Mouse (Mus musculus) hindbrain, embryonic 15.5 days (tissue): ENCODE results near the gene Mcm2. TPM values are rescaled to one million over a fixed set of nuclear protein-coding genes. Genes with fewer than 3 reads are reported as not detected.

Experiments
- ATAC-seq: fragments of 200-750 bp; cut with Nextera tagmentation; 2 replicates; pipeline ENCODE4 v1.8.0; 2017; ENCODE audit warnings: low read depth, moderate number of reproducible peaks, moderate TSS enrichment; ENCODE audit not compliant: low FRiP score
- H3K27ac ChIP-seq: fragments of 300-500 bp; sonication (generic); replicated peaks from 2 replicates; pipeline ENCODE4 v1.5.1; 2015; ENCODE audit warnings: mild to moderate bottlenecking, inconsistent platforms
- H3K27me3 ChIP-seq: fragments of 300-500 bp; sonication (generic); 2 replicates; pipeline ENCODE4 v1.6.1; 2015; ENCODE audit warnings: control low read depth, inconsistent platforms
- H3K36me3 ChIP-seq: fragments of 300-500 bp; sonication (generic); 2 replicates; pipeline ENCODE4 v1.6.1; 2015; ENCODE audit warnings: control low read depth, inconsistent platforms
- H3K4me1 ChIP-seq: fragments of 300-500 bp; sonication (generic); replicated peaks from 2 replicates; pipeline ENCODE4 v1.6.1; 2015; ENCODE audit warnings: control low read depth, inconsistent platforms
- H3K4me2 ChIP-seq: fragments of 300-500 bp; sonication (generic); 2 replicates; pipeline ENCODE4 v1.6.1; 2015; ENCODE audit warnings: moderate library complexity, mild to moderate bottlenecking, inconsistent platforms
- H3K4me3 ChIP-seq: fragments of 300-500 bp; sonication (generic); 2 replicates; pipeline ENCODE4 v1.5.1; 2015; ENCODE audit warnings: mild to moderate bottlenecking, inconsistent platforms
- H3K9ac ChIP-seq: fragments of 300-500 bp; sonication (generic); 2 replicates; pipeline ENCODE4 v1.6.1; 2015; ENCODE audit warnings: inconsistent platforms
- H3K9me3 ChIP-seq: fragments of 300-500 bp; sonication (generic); 2 replicates; pipeline ENCODE4 v1.6.1; 2016; ENCODE audit warnings: control low read depth, inconsistent platforms
- whole genome bisulfite sequencing: fragments of 180-500 bp; shearing (Covaris S2); methylation state at CpG from one replicate; pipeline ENCODE4 v1.1.7; 2015; 5-methylcytosine and 5-hydroxymethylcytosine counted together
- polyA plus RNA-seq: library from polyadenylated mRNA; unstranded; fragments of >200 nt; fragmentation: Nextera tagmentation; extraction: Ambion mirVana; gene quantifications from 2 replicates; pipeline ENCODE4 v1.2.1, GENCODE M21; 2015

The Mcm2 gene
- polyA plus RNA-seq, 1 experiment from 2014 or later: 34.0 TPM

DNA sequence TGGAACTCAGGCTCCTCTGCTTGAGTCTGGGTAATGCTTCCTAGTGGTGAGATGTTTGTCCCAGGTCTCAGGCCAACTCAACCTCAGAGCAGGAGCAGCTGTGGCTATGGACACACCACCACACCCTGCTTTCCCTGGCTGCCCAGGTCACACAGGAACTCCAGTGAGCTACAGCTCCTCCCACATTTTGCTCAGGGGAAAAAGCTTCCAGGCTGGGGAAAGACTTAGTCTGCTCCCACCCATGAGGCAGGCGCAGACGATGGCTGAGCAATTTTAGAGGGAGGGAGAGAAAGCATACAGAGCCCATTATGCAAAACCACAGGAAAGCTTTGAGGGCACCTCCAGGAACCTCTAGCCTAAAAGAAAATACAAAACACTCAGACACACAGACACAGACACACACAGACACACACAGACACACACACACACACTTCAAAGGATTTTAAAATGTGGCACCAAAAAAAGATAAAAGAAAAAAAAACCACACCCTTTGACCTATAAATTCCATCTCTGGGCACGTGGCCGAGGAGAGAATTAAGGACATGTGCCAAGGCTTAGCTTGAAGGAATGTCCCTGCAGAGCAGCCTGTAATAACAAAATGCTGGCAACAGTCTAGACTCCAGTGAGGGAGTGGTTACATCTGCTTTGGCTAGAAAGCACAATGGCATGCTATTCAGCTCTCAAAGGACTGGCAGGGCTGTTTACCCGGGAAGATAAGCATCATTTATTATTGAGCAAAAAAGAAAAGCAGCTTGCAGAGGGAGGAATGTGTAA lies 26.1 kb upstream of the Mcm2 start:
- H3K4me1 ChIP-seq: peaks cover 46% of the 10 kb centered on the region
- no peak overlapping the region for H3K4me2 ChIP-seq
- WGBS: 6% methylated on average over 5 of the region's 5 CpGs
- peak overlapping the region; percentile 65 for H3K27ac ChIP-seq
- H3K36me3 ChIP-seq: no peaks in the 10 kb centered on the region
- H3K27me3 ChIP-seq: no peaks in the 10 kb centered on the region
- H3K9ac ChIP-seq: no peak overlapping the region
- no peak overlapping the region for H3K4me3 ChIP-seq
- no peaks in the 10 kb centered on the region for H3K9me3 ChIP-seq
- ATAC-seq: peak; percentile 19; the same call in 1 of the 2 replicates

DNA sequence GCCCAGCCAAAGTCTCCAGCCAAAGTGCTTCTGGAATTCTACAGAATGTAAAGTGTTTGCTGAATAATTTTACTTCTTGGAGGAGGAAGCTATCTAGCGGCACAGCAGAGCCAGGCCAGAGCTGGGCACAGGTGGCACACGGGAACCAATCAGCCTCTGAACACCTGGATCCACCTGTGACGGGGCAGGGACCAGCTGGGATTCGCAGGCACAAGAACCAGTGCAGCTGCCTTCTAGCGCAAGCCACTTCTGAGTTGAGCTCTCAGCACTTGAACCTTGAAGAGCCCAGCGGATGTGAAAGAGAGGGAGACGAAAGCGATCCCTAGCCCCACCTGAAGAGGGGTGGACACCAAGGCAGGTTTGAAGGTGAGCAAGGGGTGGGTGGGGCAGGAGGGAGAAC lies 20.2 kb upstream of the Mcm2 start:
- Histone ChIP-seq H3K4me3 (no peak overlapping the region), H3K4me1 (0 out of 2 replicates have a peak, but pooled peaks cover 7% of the 10 kb centered on the region), H3K27me3 (no peaks in the 10 kb centered on the region), H3K27ac (no peak overlapping the region), H3K9ac (no peak overlapping the region), H3K36me3 (no peaks in the 10 kb centered on the region), H3K4me2 (no peak overlapping the region), H3K9me3 (no peaks in the 10 kb centered on the region)
- no peak for ATAC-seq
- 75% methylated on average over 8 of the region's 8 CpGs for WGBS

GRCm38 (mm10) chr6:88916153-88916552 lies 17.6 kb upstream of the Mcm2 start:
- Histone ChIP-seq H3K27me3 (no peaks in the 10 kb centered on the region), H3K27ac (no peak overlapping the region), H3K4me3 (no peak overlapping the region), H3K9ac (no peak overlapping the region), H3K9me3 (no peaks in the 10 kb centered on the region), H3K4me1 (0 out of 2 replicates have a peak, but pooled peaks cover 7% of the 10 kb centered on the region), H3K36me3 (no peaks in the 10 kb centered on the region), H3K4me2 (no peak overlapping the region)
- 65% methylated on average over 1 of the region's 1 CpGs for WGBS
- no peak for ATAC-seq

- Histone ChIP-seq H3K9ac (no peak overlapping the region), H3K27me3 (no peaks in the 10 kb centered on the region), H3K27ac (no peak overlapping the region), H3K4me1 (0 out of 2 replicates have a peak, but pooled peaks cover 7% of the 10 kb centered on the region), H3K4me2 (no peak overlapping the region), H3K4me3 (no peak overlapping the region), H3K9me3 (no peaks in the 10 kb centered on the region), H3K36me3 (no peaks in the 10 kb centered on the region; the same call in 1 of the 2 replicates)
- 65% methylated on average over 4 of the region's 4 CpGs for WGBS
- no peak for ATAC-seq
Observed at GRCm38 (mm10) chr6:88915510-88915909, 16.9 kb upstream of the Mcm2 start.

GRCm38 (mm10) chr6:88914799-88915198 lies 16.2 kb upstream of the Mcm2 start:
- Histone ChIP-seq H3K9ac (no peak overlapping the region), H3K4me2 (no peak overlapping the region), H3K27me3 (no peaks in the 10 kb centered on the region), H3K4me3 (no peak overlapping the region), H3K27ac (no peak overlapping the region), H3K9me3 (no peaks in the 10 kb centered on the region), H3K4me1 (0 out of 2 replicates have a peak, but pooled peaks cover 7% of the 10 kb centered on the region), H3K36me3 (no peaks in the 10 kb centered on the region; the same call in 1 of the 2 replicates)
- no peak for ATAC-seq
- 80% methylated on average over 5 of the region's 5 CpGs for WGBS

DNA sequence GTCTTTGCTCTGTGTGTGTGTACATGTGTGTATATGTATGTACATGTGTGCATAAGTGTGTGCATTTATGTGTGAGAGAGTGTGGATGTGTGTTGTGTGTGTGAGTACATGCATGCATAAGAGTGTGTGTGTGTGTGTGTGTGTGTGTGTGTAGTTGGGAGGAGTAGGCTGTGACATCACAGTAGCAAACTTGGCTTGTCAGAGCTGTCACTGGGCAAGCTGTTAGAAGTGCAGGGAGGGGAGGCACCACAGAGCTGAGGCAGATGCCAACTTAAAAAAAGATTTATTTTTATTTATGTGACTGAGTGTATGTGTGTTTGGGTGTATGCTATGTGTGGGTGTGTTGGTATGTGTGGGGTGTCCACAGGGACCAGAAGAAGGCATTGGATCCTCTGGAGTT lies 14.9 kb upstream of the Mcm2 start:
- Histone ChIP-seq H3K27me3 (no peaks in the 10 kb centered on the region), H3K36me3 (no peaks in the 10 kb centered on the region; the same call in 1 of the 2 replicates), H3K27ac (no peak overlapping the region), H3K9me3 (no peaks in the 10 kb centered on the region), H3K4me3 (no peak overlapping the region), H3K4me2 (no peak overlapping the region), H3K9ac (no peak overlapping the region), H3K4me1 (no peaks in the 10 kb centered on the region)
- no peak for ATAC-seq

GRCm38 (mm10) chr6:88913022-88913421 lies 14.4 kb upstream of the Mcm2 start:
- no peaks in the 10 kb centered on the region for H3K9me3 ChIP-seq
- no peak overlapping the region for H3K4me2 ChIP-seq
- 82% methylated on average over 4 of the region's 4 CpGs for WGBS
- no peaks in the 10 kb centered on the region for H3K4me1 ChIP-seq
- H3K4me3 ChIP-seq: no peak overlapping the region
- no peak for ATAC-seq
- no peak overlapping the region for H3K27ac ChIP-seq
- no peaks in the 10 kb centered on the region; the same call in 1 of the 2 replicates for H3K36me3 ChIP-seq
- H3K27me3 ChIP-seq: no peaks in the 10 kb centered on the region
- H3K9ac ChIP-seq: no peak overlapping the region

DNA sequence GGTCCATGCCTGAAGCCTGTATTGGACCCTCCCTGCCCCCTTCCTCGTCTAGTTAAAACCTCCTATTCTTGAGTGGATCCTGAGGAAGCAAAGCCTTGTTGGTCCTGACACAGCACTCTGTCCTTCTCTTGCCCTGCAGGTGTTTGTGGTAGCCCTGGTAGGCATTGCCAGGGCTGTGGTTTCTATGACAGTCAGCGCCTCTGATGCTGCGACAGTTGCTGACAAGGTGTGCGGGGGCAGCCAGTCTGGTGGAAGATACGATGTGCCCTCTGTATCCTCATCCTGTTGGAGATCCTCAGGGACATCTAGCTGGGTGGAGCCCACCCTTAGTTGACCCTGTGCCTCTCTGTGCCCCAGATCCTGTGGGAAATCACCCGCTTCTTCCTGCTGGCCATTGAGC lies 10.6 kb upstream of the Mcm2 start:
- 91% methylated on average over 6 of the region's 6 CpGs for WGBS
- Histone ChIP-seq H3K27me3 (no peaks in the 10 kb centered on the region), H3K9me3 (no peaks in the 10 kb centered on the region), H3K4me3 (no peak overlapping the region), H3K9ac (no peak overlapping the region), H3K4me2 (no peak overlapping the region), H3K36me3 (no peaks in the 10 kb centered on the region; the same call in 1 of the 2 replicates), H3K27ac (no peak overlapping the region), H3K4me1 (peaks cover 21% of the 10 kb centered on the region)
- ATAC-seq: no peak

DNA sequence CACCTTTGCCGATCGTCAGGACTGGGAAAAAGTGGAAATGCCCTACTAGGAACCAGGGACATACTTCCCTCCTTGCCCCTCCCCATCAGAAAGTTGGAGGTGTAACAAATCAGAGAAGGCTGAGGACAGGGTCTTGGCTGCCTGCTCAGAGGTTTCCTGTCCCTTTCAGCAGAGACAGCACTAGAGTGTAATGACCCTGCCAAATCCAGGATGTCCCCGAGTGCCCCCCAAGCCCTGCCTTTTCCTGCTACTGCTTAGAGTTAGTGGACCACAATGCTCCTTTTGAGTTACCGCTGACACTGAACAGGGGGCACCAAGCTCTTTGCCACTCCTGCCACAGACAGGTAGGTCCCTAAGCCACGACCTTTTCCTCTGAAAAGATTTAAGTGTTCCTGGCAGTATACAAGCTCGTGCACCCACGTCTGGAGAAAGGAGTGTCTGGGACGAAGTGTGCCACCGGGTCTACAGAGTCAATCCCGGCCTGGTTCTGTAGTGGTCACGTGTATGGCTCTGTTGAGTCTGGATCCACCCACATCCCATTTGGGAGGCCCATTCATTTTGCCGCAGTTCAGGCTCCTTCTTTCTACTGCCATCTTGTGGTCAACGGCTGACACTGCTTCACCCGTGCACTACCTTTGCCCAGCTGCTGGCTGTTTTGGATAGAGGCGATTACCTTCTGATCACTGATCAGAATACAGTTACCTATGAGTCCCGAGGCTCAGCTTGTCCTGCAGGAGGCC lies 8.0 kb upstream of the Mcm2 start:
- peak; percentile 20; the same call in 1 of the 2 replicates for ATAC-seq
- WGBS: 22% methylated on average over 16 of the region's 16 CpGs
- Histone ChIP-seq H3K4me1 (peaks cover 39% of the 10 kb centered on the region), H3K4me2 (peak overlapping the region; percentile 46), H3K27ac (no peak overlapping the region), H3K27me3 (no peaks in the 10 kb centered on the region), H3K9me3 (no peaks in the 10 kb centered on the region), H3K4me3 (no peak overlapping the region), H3K9ac (no peak overlapping the region), H3K36me3 (no peaks in the 10 kb centered on the region; the same call in 1 of the 2 replicates)

- no peak overlapping the region for H3K27ac ChIP-seq
- H3K4me3 ChIP-seq: no peak overlapping the region
- H3K36me3 ChIP-seq: no peaks in the 10 kb centered on the region
- H3K4me2 ChIP-seq: no peak overlapping the region
- no peaks in the 10 kb centered on the region for H3K9me3 ChIP-seq
- ATAC-seq: no peak
- H3K27me3 ChIP-seq: no peaks in the 10 kb centered on the region
- WGBS: 86% methylated on average over 7 of the region's 7 CpGs
- H3K4me1 ChIP-seq: peaks cover 45% of the 10 kb centered on the region
- no peak overlapping the region for H3K9ac ChIP-seq
Observed at GRCm38 (mm10) chr6:88905042-88905441, 6.5 kb upstream of the Mcm2 start.

GRCm38 (mm10) chr6:88904456-88904974 lies 5.9 kb upstream of the Mcm2 start:
- no peak overlapping the region for H3K4me3 ChIP-seq
- peaks cover 45% of the 10 kb centered on the region for H3K4me1 ChIP-seq
- no peak overlapping the region for H3K27ac ChIP-seq
- WGBS: 91% methylated on average over 4 of the region's 4 CpGs
- no peak for ATAC-seq
- no peaks in the 10 kb centered on the region for H3K9me3 ChIP-seq
- H3K27me3 ChIP-seq: no peaks in the 10 kb centered on the region
- H3K4me2 ChIP-seq: peak overlapping the region; percentile 99; the same call in 1 of the 2 replicates
- no peaks in the 10 kb centered on the region for H3K36me3 ChIP-seq
- 0 out of 2 replicates have a peak overlapping the region, but pooled peaks have one; percentile 8 for H3K9ac ChIP-seq

GRCm38 (mm10) chr6:88903708-88904107 lies 5.1 kb upstream of the Mcm2 start:
- Histone ChIP-seq H3K36me3 (no peaks in the 10 kb centered on the region), H3K4me3 (peak overlapping the region; percentile 64; the same call in 1 of the 2 replicates), H3K9me3 (no peaks in the 10 kb centered on the region), H3K9ac (0 out of 2 replicates have a peak overlapping the region, but pooled peaks have one; percentile 81), H3K4me2 (peak overlapping the region; percentile 99), H3K27me3 (no peaks in the 10 kb centered on the region), H3K27ac (no peak overlapping the region), H3K4me1 (peaks cover 49% of the 10 kb centered on the region)
- no peak for ATAC-seq
- WGBS: 72% methylated on average over 5 of the region's 5 CpGs
